Mouse (Mus musculus) embryonic facial prominence, embryonic 12.5 days (tissue): ENCODE measurements around the gene Hipk3. TPM values are rescaled to one million over a fixed set of nuclear protein-coding genes. Genes with fewer than 3 reads are reported as not detected.
A peak's percentile ranks its signal among the peaks of the same experiment; 100 is the strongest.

Experiments
- ATAC-seq: fragments of 200-750 bp; cut with Nextera tagmentation; 2 replicates; pipeline ENCODE4 v1.8.0; 2017; ENCODE audit not compliant: insufficient number of reproducible peaks, insufficient read depth, low FRiP score, low TSS enrichment
- H3K27ac ChIP-seq: fragments of 300-500 bp; sonication (generic); 2 replicates; pipeline ENCODE4 v1.5.1; 2016; ENCODE audit warnings: mild to moderate bottlenecking
- H3K27me3 ChIP-seq: fragments of 300-500 bp; sonication (generic); 2 replicates; pipeline ENCODE4 v1.6.1; 2016; ENCODE audit warnings: mild to moderate bottlenecking, moderate library complexity
- H3K36me3 ChIP-seq: fragments of 300-500 bp; sonication (generic); 2 replicates; pipeline ENCODE4 v1.6.1; 2016; ENCODE audit warnings: mild to moderate bottlenecking
- H3K4me1 ChIP-seq: fragments of 300-500 bp; sonication (generic); 2 replicates; pipeline ENCODE4 v1.6.1; 2016
- H3K4me2 ChIP-seq: fragments of 300-500 bp; sonication (generic); replicated peaks from 2 replicates; pipeline ENCODE4 v1.6.1; 2016; ENCODE audit warnings: mild to moderate bottlenecking, moderate library complexity
- H3K4me3 ChIP-seq: fragments of 300-500 bp; sonication (generic); 2 replicates; pipeline ENCODE4 v1.5.1; 2016; ENCODE audit warnings: mild to moderate bottlenecking
- H3K9ac ChIP-seq: fragments of 300-500 bp; sonication (generic); 2 replicates; pipeline ENCODE4 v1.6.1; 2016; ENCODE audit warnings: mild to moderate bottlenecking, moderate library complexity
- H3K9me3 ChIP-seq: fragments of 300-500 bp; sonication (generic); 2 replicates; pipeline ENCODE4 v1.6.1; 2016; ENCODE audit warnings: mild to moderate bottlenecking, moderate library complexity
- WGBS: fragments of 180-500 bp; shearing (Covaris S2); methylation state at CpG from one replicate; pipeline ENCODE4 v1.1.7; 2016; 5-methylcytosine and 5-hydroxymethylcytosine counted together
- microRNA counts: library from miRNA; unstranded; fragments of <30 nt; microRNA quantifications from one replicate; lab custom pipeline; 2017
- microRNA-seq: library from miRNA; unstranded; fragments of <30 nt; microRNA quantifications from one replicate; pipeline ENCODE4, GENCODE M21; 2017
- polyA plus RNA-seq: library from polyadenylated mRNA; unstranded; fragments of >200 nt; fragmentation: Nextera tagmentation; extraction: Ambion mirVana; gene quantifications from 2 replicates; pipeline ENCODE4 v1.2.1, GENCODE M21; 2016

The Hipk3 gene
- polyA plus RNA-seq, 1 experiment from 2014 or later, result 19.7 TPM

GRCm38 (mm10) chr2:104383589-104383988 lies 110.7 kb downstream of the Hipk3 start:
- H3K27me3 ChIP-seq, result no peaks in the 10 kb centered on the region
- no peaks in the 10 kb centered on the region for H3K9me3 ChIP-seq
- no peak overlapping the region for H3K27ac ChIP-seq
- no peak for ATAC-seq
- H3K36me3 ChIP-seq, result no peaks in the 10 kb centered on the region
- no peak overlapping the region for H3K9ac ChIP-seq
- no peaks in the 10 kb centered on the region for H3K4me1 ChIP-seq
- WGBS, result 87% methylated on average over 4 of the region's 4 CpGs
- no peak overlapping the region for H3K4me2 ChIP-seq
- H3K4me3 ChIP-seq, result no peak overlapping the region

GRCm38 (mm10) chr2:104382813-104383212 lies 111.4 kb downstream of the Hipk3 start:
- no peak for ATAC-seq
- Histone ChIP-seq H3K9ac (no peak overlapping the region), H3K4me2 (no peak overlapping the region), H3K4me1 (no peaks in the 10 kb centered on the region; the same call in 1 of the 2 replicates), H3K9me3 (no peaks in the 10 kb centered on the region), H3K27ac (no peak overlapping the region), H3K27me3 (no peaks in the 10 kb centered on the region), H3K4me3 (no peak overlapping the region), H3K36me3 (no peaks in the 10 kb centered on the region)
- 87% methylated on average over 6 of the region's 6 CpGs for WGBS

DNA sequence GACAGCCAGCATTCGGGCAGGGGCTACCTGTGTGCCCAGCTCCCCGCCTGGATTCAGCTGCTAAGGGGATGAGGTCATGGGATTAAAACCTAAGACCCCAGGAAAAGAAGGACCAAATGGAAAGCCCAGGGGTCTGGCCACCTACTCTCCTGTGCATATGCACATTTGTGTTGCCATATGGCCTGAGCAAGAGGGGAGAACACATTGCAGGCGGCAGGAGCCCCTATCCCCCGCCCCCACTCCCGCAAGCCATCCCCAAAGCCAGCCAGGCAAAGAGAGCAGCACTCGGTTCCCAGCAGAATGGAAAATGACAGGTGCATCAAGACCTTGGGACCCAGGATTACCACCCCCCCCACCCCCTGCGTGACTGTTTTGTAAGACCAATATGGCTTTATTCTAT lies 114.9 kb downstream of the Hipk3 start:
- Histone ChIP-seq H3K4me3 (no peak overlapping the region), H3K9ac (no peak overlapping the region), H3K9me3 (no peaks in the 10 kb centered on the region), H3K4me1 (no peaks in the 10 kb centered on the region; the same call in 1 of the 2 replicates), H3K4me2 (no peak overlapping the region), H3K27me3 (no peaks in the 10 kb centered on the region), H3K27ac (no peak overlapping the region), H3K36me3 (no peaks in the 10 kb centered on the region)
- ATAC-seq, result no peak
- WGBS, result 22% methylated on average over 7 of the region's 7 CpGs

DNA sequence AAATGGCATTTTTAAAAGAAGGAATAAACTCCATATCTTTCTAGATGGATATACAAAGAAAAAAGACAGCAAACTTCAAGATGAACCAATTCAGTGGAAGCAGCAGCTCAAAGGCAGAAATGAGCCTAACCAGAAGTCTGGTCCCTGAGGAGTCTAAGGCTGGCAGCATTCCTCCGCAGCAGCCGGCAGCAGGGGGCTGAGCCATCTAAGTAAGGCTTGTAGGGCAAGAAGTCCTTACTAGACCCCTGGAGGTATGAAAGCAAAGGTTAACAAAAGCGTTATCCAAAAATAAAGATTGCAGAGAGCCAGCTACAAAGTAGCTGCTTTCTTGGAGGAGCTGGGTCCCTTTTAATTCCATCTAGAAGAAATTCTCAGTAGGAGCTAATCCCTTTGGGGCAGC lies 115.5 kb downstream of the Hipk3 start:
- Histone ChIP-seq H3K9me3 (no peaks in the 10 kb centered on the region), H3K27me3 (no peaks in the 10 kb centered on the region), H3K27ac (no peak overlapping the region), H3K36me3 (no peaks in the 10 kb centered on the region), H3K4me2 (no peak overlapping the region), H3K4me1 (no peaks in the 10 kb centered on the region; the same call in 1 of the 2 replicates), H3K9ac (no peak overlapping the region), H3K4me3 (no peak overlapping the region)
- WGBS, result 6% methylated on average over 3 of the region's 3 CpGs
- no peak for ATAC-seq

GRCm38 (mm10) chr2:104377990-104378389 lies 116.3 kb downstream of the Hipk3 start:
- WGBS, result 58% methylated on average over 2 of the region's 2 CpGs
- Histone ChIP-seq H3K9ac (no peak overlapping the region), H3K27ac (no peak overlapping the region), H3K4me1 (no peaks in the 10 kb centered on the region; the same call in 1 of the 2 replicates), H3K36me3 (no peaks in the 10 kb centered on the region), H3K9me3 (no peaks in the 10 kb centered on the region), H3K4me2 (no peak overlapping the region), H3K27me3 (no peaks in the 10 kb centered on the region), H3K4me3 (no peak overlapping the region)
- ATAC-seq, result no peak

MicroRNAs within 50 kb of the gene (microRNA counts, 519-probe panel; counts per million panel counts)
- 460 counts per million, percentile 65 among the panel's probes with 10 or more counts for microRNA mmu-miR-1902 (lab: Ali Mortazavi, UCI)

Small RNAs within 50 kb of the gene (microRNA-seq; reads per million reads assigned to microRNA genes)
- not detected for gene Mir1902

Other genes with a start within 250 kb of the Hipk3 start
- gene D430041D05Rik, start 83.4 kb downstream of the Hipk3 start, polyA plus RNA-seq, result 1.2 TPM in 2 replicates
- 97.2 and 98.1 TPM in 2 replicates for gene Cstf3, start 96.1 kb upstream of the Hipk3 start, polyA plus RNA-seq
- gene Tcp11l1, start 217.7 kb upstream of the Hipk3 start, polyA plus RNA-seq, result 67.0 and 70.7 TPM in 2 replicates
- 0.18 and 0.19 TPM in 2 replicates for gene Pin1rt1, start 221.9 kb upstream of the Hipk3 start, polyA plus RNA-seq
- 4.5 and 4.9 TPM in 2 replicates for gene Depdc7, start 248.4 kb upstream of the Hipk3 start, polyA plus RNA-seq